In genomic region chr10:83533258-83533909, GRCm38 (mm10) we compare ENCODE assay signal across 9 mouse cellular contexts. TPM values are rescaled to one million over a fixed set of nuclear protein-coding genes. Genes with fewer than 3 reads are reported as not detected.
A peak's percentile ranks its signal among the peaks of the same experiment; 100 is the strongest.
DNase-seq lines count a peak whose midpoint lies in the region; ATAC-seq and TF ChIP-seq lines count a peak whose summit lies in the region.
"Had no signal": no experiment of that assay in that cellular context is flagged by ENCODE, and none has a peak within 500 bp of the region (broad histone marks: within the 10 kb centered on the region; RNA-seq: fewer than 3 reads in every experiment).

No protein-coding gene starts in this region.

- no peaks in the 10 kb centered on the region for H3K36me3 ChIP-seq in spleen, adult 2 months (ENCODE audit: control insufficient read depth, insufficient read depth, low read length)
- no peaks in the 10 kb centered on the region for H3K36me3 ChIP-seq in embryonic facial prominence, embryonic 12.5 days
- no peaks in the 10 kb centered on the region for H3K36me3 ChIP-seq in intestine, postnatal 0 days (ENCODE audit: control insufficient read depth, insufficient read depth)
- H3K36me3 ChIP-seq in limb, embryonic 12.5 days = no peaks in the 10 kb centered on the region
- no peaks in the 10 kb centered on the region for H3K36me3 ChIP-seq in midbrain, embryonic 12.5 days
- H3K36me3 ChIP-seq in stomach, postnatal 0 days (ENCODE audit: control insufficient read depth, insufficient read depth, low read length) = no peaks in the 10 kb centered on the region

- peak overlapping the region; percentile 98 for H3K4me2 ChIP-seq in embryonic facial prominence, embryonic 12.5 days (replicated peaks)
- H3K4me2 ChIP-seq in intestine, postnatal 0 days (replicated peaks; ENCODE audit: low read depth) = peak overlapping the region; percentile 93
- peak overlapping the region; percentile 97 for H3K4me2 ChIP-seq in limb, embryonic 12.5 days
- H3K4me2 ChIP-seq in midbrain, embryonic 12.5 days (replicated peaks) = peak overlapping the region; percentile 97
- peak overlapping the region; percentile 85 for H3K4me2 ChIP-seq in stomach, postnatal 0 days (replicated peaks; ENCODE audit: low read depth)

- DNase-seq in spleen, adult 2 months (ENCODE audit: low read depth in 1 of 2, low spot score in 2 of 2) = no peak
- no peak for DNase-seq in spleen, postnatal 4 days (ENCODE audit: low spot score in 2 of 2)
- DNase-seq in heart, adult 11 months = peak; percentile 94
- DNase-seq in stomach, postnatal 0 days (ENCODE audit: low spot score) = peak; percentile 34

- H3K4me3 ChIP-seq in spleen, adult 2 months (ENCODE audit: extremely low read depth, insufficient read depth, insufficient read length) = peak overlapping the region; percentile 31; the same call in 1 of the 2 replicates
- H3K4me3 ChIP-seq in embryonic facial prominence, embryonic 12.5 days = peak overlapping the region; percentile 54
- peak overlapping the region; percentile 46 for H3K4me3 ChIP-seq in intestine, postnatal 0 days (ENCODE audit: low read depth, low read length)
- H3K4me3 ChIP-seq in limb, embryonic 12.5 days (replicated peaks) = peak overlapping the region; percentile 57
- H3K4me3 ChIP-seq in midbrain, embryonic 12.5 days = peak overlapping the region; percentile 67
- H3K4me3 ChIP-seq in stomach, postnatal 0 days (ENCODE audit: low read depth, low read length) = peak overlapping the region; percentile 43

- H3K27me3 ChIP-seq in spleen, adult 2 months (ENCODE audit: control insufficient read depth, insufficient read depth, low read length) = peaks cover 11% of the 10 kb centered on the region; the same call in 1 of the 2 replicates
- H3K27me3 ChIP-seq in embryonic facial prominence, embryonic 12.5 days = 0 out of 2 replicates have a peak, but pooled peaks cover 8% of the 10 kb centered on the region
- H3K27me3 ChIP-seq in intestine, postnatal 0 days (replicated peaks; ENCODE audit: control insufficient read depth, insufficient read depth, low read length) = no peaks in the 10 kb centered on the region
- H3K27me3 ChIP-seq in limb, embryonic 12.5 days = peaks cover 27% of the 10 kb centered on the region
- peaks cover 18% of the 10 kb centered on the region; the same call in 1 of the 2 replicates for H3K27me3 ChIP-seq in midbrain, embryonic 12.5 days
- 0 out of 2 replicates have a peak, but pooled peaks cover 2% of the 10 kb centered on the region for H3K27me3 ChIP-seq in stomach, postnatal 0 days (ENCODE audit: control insufficient read depth, insufficient read depth, low read length)
- H3K27me3 ChIP-seq: CH12.LX had no signal

- H3K9ac ChIP-seq in embryonic facial prominence, embryonic 12.5 days = peak overlapping the region; percentile 66
- H3K9ac ChIP-seq in intestine, postnatal 0 days (ENCODE audit: low read depth, low read length) = peak overlapping the region; percentile 22; the same call in 1 of the 2 replicates
- peak overlapping the region; percentile 61 for H3K9ac ChIP-seq in limb, embryonic 12.5 days (replicated peaks)
- peak overlapping the region; percentile 76 for H3K9ac ChIP-seq in midbrain, embryonic 12.5 days (replicated peaks)
- H3K9ac ChIP-seq in stomach, postnatal 0 days (ENCODE audit: low read length) = peak overlapping the region; percentile 59

- H3K27ac ChIP-seq in spleen, adult 2 months (ENCODE audit: insufficient read depth, low read length) = no peak overlapping the region
- no peak overlapping the region for H3K27ac ChIP-seq in embryonic facial prominence, embryonic 12.5 days
- H3K27ac ChIP-seq in intestine, postnatal 0 days (ENCODE audit: low read depth, low read length) = no peak overlapping the region
- no peak overlapping the region for H3K27ac ChIP-seq in limb, embryonic 12.5 days
- peak overlapping the region; percentile 81 for H3K27ac ChIP-seq in midbrain, embryonic 12.5 days (replicated peaks)
- H3K27ac ChIP-seq in stomach, postnatal 0 days (replicated peaks) = peak overlapping the region; percentile 18; the same call in 1 of the 2 replicates

- WGBS in spleen, adult 2 months = 6% methylated on average over 27 of the region's 27 CpGs
- WGBS in embryonic facial prominence, embryonic 12.5 days = 3% methylated on average over 27 of the region's 27 CpGs
- WGBS in intestine, postnatal 0 days = 4% methylated on average over 27 of the region's 27 CpGs
- WGBS in limb, embryonic 12.5 days = 5% methylated on average over 27 of the region's 27 CpGs
- 3% methylated on average over 27 of the region's 27 CpGs for WGBS in midbrain, embryonic 12.5 days
- 2% methylated on average over 27 of the region's 27 CpGs for WGBS in stomach, postnatal 0 days

- TF ChIP-seq POLR2A in spleen, adult 2 months (IDR thresholded peaks at IDR 0.05; ENCODE audit: low read depth, low read length) = no peak

- no peak for TF ChIP-seq EP300 in stomach, postnatal 0 days (optimal IDR thresholded peaks at IDR 0.05)

- TF ChIP-seq CTCF in spleen, adult 2 months (IDR thresholded peaks at IDR 0.05; ENCODE audit: extremely low read depth, insufficient read depth, insufficient read length, insufficient replicate concordance) = no peak
- TF ChIP-seq CTCF in intestine, postnatal 0 days (IDR thresholded peaks at IDR 0.05; ENCODE audit: low read depth) = no peak
- no peak for TF ChIP-seq CTCF in stomach, postnatal 0 days (IDR thresholded peaks at IDR 0.05; ENCODE audit: low read depth)

- peaks cover 5% of the 10 kb centered on the region; the same call in 1 of the 2 replicates for H3K4me1 ChIP-seq in spleen, adult 2 months (ENCODE audit: control insufficient read depth, insufficient read depth, insufficient read length)
- H3K4me1 ChIP-seq in embryonic facial prominence, embryonic 12.5 days = 0 out of 2 replicates have a peak, but pooled peaks cover 4% of the 10 kb centered on the region
- H3K4me1 ChIP-seq in intestine, postnatal 0 days (replicated peaks; ENCODE audit: control insufficient read depth, insufficient read depth, low read length) = 0 out of 2 replicates have a peak, but pooled peaks cover 4% of the 10 kb centered on the region
- no peaks in the 10 kb centered on the region for H3K4me1 ChIP-seq in limb, embryonic 12.5 days (replicated peaks)
- peaks cover 4% of the 10 kb centered on the region; the same call in 1 of the 2 replicates for H3K4me1 ChIP-seq in midbrain, embryonic 12.5 days
- H3K4me1 ChIP-seq in stomach, postnatal 0 days (replicated peaks; ENCODE audit: control insufficient read depth, insufficient read depth) = no peaks in the 10 kb centered on the region

- H3K9me3 ChIP-seq in embryonic facial prominence, embryonic 12.5 days = no peaks in the 10 kb centered on the region
- H3K9me3 ChIP-seq in intestine, postnatal 0 days (ENCODE audit: control insufficient read depth) = no peaks in the 10 kb centered on the region
- H3K9me3 ChIP-seq in limb, embryonic 12.5 days = no peaks in the 10 kb centered on the region
- no peaks in the 10 kb centered on the region for H3K9me3 ChIP-seq in midbrain, embryonic 12.5 days
- H3K9me3 ChIP-seq in stomach, postnatal 0 days (ENCODE audit: control insufficient read depth, low read length) = no peaks in the 10 kb centered on the region

- ATAC-seq in embryonic facial prominence, embryonic 12.5 days (ENCODE audit: insufficient number of reproducible peaks, insufficient read depth, low FRiP score, low TSS enrichment) = peak; percentile 35; the same call in 1 of the 2 replicates
- ATAC-seq in intestine, postnatal 0 days = peak; percentile 19; the same call in 1 of the 2 replicates
- peak; percentile 67 for ATAC-seq in limb, embryonic 12.5 days (ENCODE audit: insufficient number of reproducible peaks, insufficient read depth, low FRiP score, low TSS enrichment, low read depth)
- ATAC-seq in midbrain, embryonic 12.5 days (ENCODE audit: low FRiP score, low read depth) = peak; percentile 42
- peak; percentile 55 for ATAC-seq in stomach, postnatal 0 days (ENCODE audit: low FRiP score, low TSS enrichment)

RNA-seq across cellular contexts. Expression of gene Aldh1l2, which starts 0.6 kb away (rescaled TPM):
- polyA plus RNA-seq in spleen, adult 2 months (2012; rRNA removed) = 0.28 and 0.53 TPM in 2 replicates
- polyA plus RNA-seq in embryonic facial prominence, embryonic 12.5 days (2016; fragmentation: Nextera tagmentation; extraction: Ambion mirVana) = 2.8 and 3.0 TPM in 2 replicates
- polyA plus RNA-seq in intestine, postnatal 0 days (2015; fragmentation: Nextera tagmentation; extraction: Ambion mirVana) = 0.59 and 0.60 TPM in 2 replicates
- 2.1 TPM in 2 replicates for polyA plus RNA-seq in limb, embryonic 12.5 days (2016; fragmentation: Nextera tagmentation; extraction: Ambion mirVana)
- 11.4 and 12.1 TPM in 2 replicates for polyA plus RNA-seq in midbrain, embryonic 12.5 days (2016; fragmentation: Nextera tagmentation; extraction: Ambion mirVana)
- polyA plus RNA-seq in stomach, postnatal 0 days (2015; fragmentation: Nextera tagmentation; extraction: Ambion mirVana) = 0.88 and 1.2 TPM in 2 replicates

RNA-seq across cellular contexts. Expression of gene Washc4, which starts 10.2 kb away (rescaled TPM):
- 2.1 and 2.6 TPM in 2 replicates for polyA plus RNA-seq in spleen, adult 2 months (2012; rRNA removed)
- polyA plus RNA-seq in embryonic facial prominence, embryonic 12.5 days (2016; fragmentation: Nextera tagmentation; extraction: Ambion mirVana) = 37.2 and 37.8 TPM in 2 replicates
- polyA plus RNA-seq in intestine, postnatal 0 days (2015; fragmentation: Nextera tagmentation; extraction: Ambion mirVana) = 32.3 and 38.6 TPM in 2 replicates
- polyA plus RNA-seq in limb, embryonic 12.5 days (2016; fragmentation: Nextera tagmentation; extraction: Ambion mirVana) = 37.3 and 39.1 TPM in 2 replicates
- 37.9 and 38.3 TPM in 2 replicates for polyA plus RNA-seq in midbrain, embryonic 12.5 days (2016; fragmentation: Nextera tagmentation; extraction: Ambion mirVana)
- polyA plus RNA-seq in stomach, postnatal 0 days (2015; fragmentation: Nextera tagmentation; extraction: Ambion mirVana) = 16.6 and 18.7 TPM in 2 replicates

Comparison
In these comparisons a context has a peak if more than half of its experiments do, and no peak if none do; other contexts are left out.
1. DNase-seq: peak in heart, adult 11 months (single experiment) and stomach, postnatal 0 days (single experiment); none in spleen, adult 2 months (0 of 2) and spleen, postnatal 4 days (0 of 2).
2. H3K27ac ChIP-seq: peak in midbrain, embryonic 12.5 days (single experiment) and stomach, postnatal 0 days (single experiment); none in spleen, adult 2 months (single experiment), embryonic facial prominence, embryonic 12.5 days (single experiment), intestine, postnatal 0 days (single experiment) and limb, embryonic 12.5 days (single experiment).
3. H3K9ac ChIP-seq: peak in every context shown above with its lines; median percentile 76 in midbrain, embryonic 12.5 days; 66 in embryonic facial prominence, embryonic 12.5 days; 61 in limb, embryonic 12.5 days; 59 in stomach, postnatal 0 days; 22 in intestine, postnatal 0 days.
4. Peak in every context shown above with its lines, with median percentiles within 50 percentile points of each other: H3K4me3 ChIP-seq, ATAC-seq and H3K4me2 ChIP-seq.